Mouse (Mus musculus): ENCODE measurements around the gene Abr.

GRCm38 (mm10) chr11:76449520-76450201 is 172.5 kb downstream of the Abr start:
- no peak for TF ChIP-seq POLR2A (IDR thresholded peaks at IDR 0.05; ENCODE audit: low read depth, low read length)
- TF ChIP-seq CTCF (IDR thresholded peaks at IDR 0.05; ENCODE audit: extremely low read depth, insufficient read length, insufficient replicate concordance, low read depth, low read length), result no peak
